Mouse (Mus musculus): ENCODE results near the gene Soat2. TPM values are rescaled to one million over a fixed set of nuclear protein-coding genes. Genes with fewer than 3 reads are reported as not detected.

The Soat2 gene
- total and polyA plus RNA-seq, 2 experiments, result 27.5 to 80.8 TPM

- Histone ChIP-seq H3K27me3 (ENCODE audit: control insufficient read depth, insufficient read depth, low read length) (no peaks in the 10 kb centered on the region), H3K36me3 (ENCODE audit: control insufficient read depth, insufficient read depth, low read length) (peaks cover 84% of the 10 kb centered on the region), H3K4me1 (ENCODE audit: control insufficient read depth, insufficient read depth, low read length) (peaks cover 13% of the 10 kb centered on the region), H3K79me2 (ENCODE audit: control insufficient read depth, insufficient read depth, low read length) (0 out of 2 replicates have a peak, but pooled peaks cover 2% of the 10 kb centered on the region), H3K9ac (ENCODE audit: low read depth, low read length) (no peak overlapping the region), H3K27ac (replicated peaks; ENCODE audit: insufficient read depth, low read depth, low read length) (no peak overlapping the region), H3K4me3 (ENCODE audit: insufficient read depth, low read depth, low read length) (no peak overlapping the region)
- 96% methylated on average over 6 of the region's 6 CpGs for WGBS
- no peak for TF ChIP-seq POLR2A (IDR thresholded peaks at IDR 0.05; ENCODE audit: extremely low read depth, insufficient read depth, low read length)
- no peak for TF ChIP-seq CTCF (IDR thresholded peaks at IDR 0.05; ENCODE audit: low read depth, low read length)
- no peak for DNase-seq (ENCODE audit: extremely low read depth, low read depth, low spot score)
Observed at GRCm38 (mm10) chr15:102112181-102112580, 38.1 kb upstream of the Soat2 start.

GRCm38 (mm10) chr15:102112827-102113226, 37.5 kb upstream of the Soat2 start:
- no peak overlapping the region for H3K27ac ChIP-seq (replicated peaks; ENCODE audit: insufficient read depth, low read depth, low read length)
- no peaks in the 10 kb centered on the region for H3K27me3 ChIP-seq (ENCODE audit: control insufficient read depth, insufficient read depth, low read length)
- H3K36me3 ChIP-seq (ENCODE audit: control insufficient read depth, insufficient read depth, low read length), result peaks cover 78% of the 10 kb centered on the region
- H3K4me3 ChIP-seq (ENCODE audit: insufficient read depth, low read depth, low read length), result no peak overlapping the region
- no peak for TF ChIP-seq POLR2A (IDR thresholded peaks at IDR 0.05; ENCODE audit: extremely low read depth, insufficient read depth, low read length)
- no peak for TF ChIP-seq CTCF (IDR thresholded peaks at IDR 0.05; ENCODE audit: low read depth, low read length)
- no peak overlapping the region for H3K9ac ChIP-seq (ENCODE audit: low read depth, low read length)
- 71% methylated on average over 8 of the region's 8 CpGs for WGBS
- H3K79me2 ChIP-seq (ENCODE audit: control insufficient read depth, insufficient read depth, low read length), result 0 out of 2 replicates have a peak, but pooled peaks cover 2% of the 10 kb centered on the region
- H3K4me1 ChIP-seq (ENCODE audit: control insufficient read depth, insufficient read depth, low read length), result peaks cover 11% of the 10 kb centered on the region
- DNase-seq (ENCODE audit: extremely low read depth, low read depth, low spot score), result no peak

DNA sequence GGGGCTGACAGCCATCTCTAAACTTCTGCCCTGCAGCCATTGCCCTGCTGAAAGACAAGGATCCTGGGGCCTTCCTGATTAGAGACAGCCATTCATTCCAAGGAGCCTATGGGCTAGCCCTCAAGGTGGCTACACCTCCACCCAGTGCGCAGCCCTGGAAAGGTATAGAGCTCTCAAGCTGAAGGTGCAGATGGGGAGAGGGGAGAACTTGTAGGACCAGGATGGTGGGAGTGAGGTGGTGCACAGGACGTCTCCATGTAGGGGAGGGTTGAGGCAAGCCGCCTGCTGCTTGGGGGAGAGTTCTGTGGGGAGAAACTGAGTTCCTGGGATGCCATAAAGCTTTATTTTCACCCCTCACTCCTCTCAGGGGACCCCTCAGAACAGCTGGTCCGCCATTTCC, 36.7 kb upstream of the Soat2 start:
- Histone ChIP-seq H3K36me3 (ENCODE audit: control insufficient read depth, insufficient read depth, low read length) (peaks cover 69% of the 10 kb centered on the region), H3K4me1 (ENCODE audit: control insufficient read depth, insufficient read depth, low read length) (peaks cover 3% of the 10 kb centered on the region), H3K9ac (ENCODE audit: low read depth, low read length) (no peak overlapping the region), H3K79me2 (ENCODE audit: control insufficient read depth, insufficient read depth, low read length) (0 out of 2 replicates have a peak, but pooled peaks cover 2% of the 10 kb centered on the region), H3K4me3 (ENCODE audit: insufficient read depth, low read depth, low read length) (no peak overlapping the region), H3K27ac (replicated peaks; ENCODE audit: insufficient read depth, low read depth, low read length) (no peak overlapping the region), H3K27me3 (ENCODE audit: control insufficient read depth, insufficient read depth, low read length) (no peaks in the 10 kb centered on the region)
- no peak for DNase-seq (ENCODE audit: extremely low read depth, low read depth, low spot score)
- TF ChIP-seq CTCF (IDR thresholded peaks at IDR 0.05; ENCODE audit: low read depth, low read length) (no peak), POLR2A (IDR thresholded peaks at IDR 0.05; ENCODE audit: extremely low read depth, insufficient read depth, low read length) (no peak)
- 94% methylated on average over 4 of the region's 4 CpGs for WGBS

DNA sequence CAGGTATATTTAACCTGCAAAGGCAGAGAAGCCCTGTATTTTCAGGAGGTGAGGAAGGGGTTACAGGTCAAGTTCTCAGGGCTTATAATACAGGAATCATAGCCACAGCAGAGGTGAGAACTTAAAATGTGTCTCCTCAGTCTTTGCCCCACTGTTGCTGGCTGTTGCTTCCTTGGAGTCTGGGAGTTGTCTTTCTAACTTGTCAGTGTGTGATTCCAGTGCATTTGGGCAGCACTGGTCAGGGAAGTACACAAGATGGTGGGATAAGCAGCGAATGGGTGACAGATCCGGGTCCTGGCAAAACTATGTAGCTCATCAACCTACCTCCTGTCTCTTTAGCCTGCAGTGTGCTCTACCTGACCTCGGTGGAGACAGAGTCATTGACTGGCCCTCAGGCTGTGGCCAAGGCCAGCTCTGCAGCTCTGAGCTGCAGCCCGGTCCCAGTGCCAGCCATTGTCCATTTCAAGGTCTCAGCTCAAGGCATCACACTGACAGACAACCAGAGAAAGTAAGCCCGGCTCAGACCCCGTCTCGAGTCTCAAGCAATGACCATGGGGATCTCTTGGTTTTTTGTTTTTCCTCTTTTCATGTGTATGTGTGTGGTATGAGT, 35.6 kb upstream of the Soat2 start:
- H3K27ac ChIP-seq (replicated peaks; ENCODE audit: insufficient read depth, low read depth, low read length), result no peak overlapping the region
- DNase-seq (ENCODE audit: extremely low read depth, low read depth, low spot score), result no peak
- peaks cover 61% of the 10 kb centered on the region for H3K36me3 ChIP-seq (ENCODE audit: control insufficient read depth, insufficient read depth, low read length)
- H3K4me1 ChIP-seq (ENCODE audit: control insufficient read depth, insufficient read depth, low read length), result peaks cover 4% of the 10 kb centered on the region
- TF ChIP-seq CTCF (IDR thresholded peaks at IDR 0.05; ENCODE audit: low read depth, low read length) (no peak), POLR2A (IDR thresholded peaks at IDR 0.05; ENCODE audit: extremely low read depth, insufficient read depth, low read length) (no peak)
- WGBS, result 65% methylated on average over 7 of the region's 7 CpGs
- no peak overlapping the region for H3K9ac ChIP-seq (ENCODE audit: low read depth, low read length)
- H3K79me2 ChIP-seq (ENCODE audit: control insufficient read depth, insufficient read depth, low read length), result no peaks in the 10 kb centered on the region
- no peak overlapping the region for H3K4me3 ChIP-seq (ENCODE audit: insufficient read depth, low read depth, low read length)
- no peaks in the 10 kb centered on the region for H3K27me3 ChIP-seq (ENCODE audit: control insufficient read depth, insufficient read depth, low read length)

DNA sequence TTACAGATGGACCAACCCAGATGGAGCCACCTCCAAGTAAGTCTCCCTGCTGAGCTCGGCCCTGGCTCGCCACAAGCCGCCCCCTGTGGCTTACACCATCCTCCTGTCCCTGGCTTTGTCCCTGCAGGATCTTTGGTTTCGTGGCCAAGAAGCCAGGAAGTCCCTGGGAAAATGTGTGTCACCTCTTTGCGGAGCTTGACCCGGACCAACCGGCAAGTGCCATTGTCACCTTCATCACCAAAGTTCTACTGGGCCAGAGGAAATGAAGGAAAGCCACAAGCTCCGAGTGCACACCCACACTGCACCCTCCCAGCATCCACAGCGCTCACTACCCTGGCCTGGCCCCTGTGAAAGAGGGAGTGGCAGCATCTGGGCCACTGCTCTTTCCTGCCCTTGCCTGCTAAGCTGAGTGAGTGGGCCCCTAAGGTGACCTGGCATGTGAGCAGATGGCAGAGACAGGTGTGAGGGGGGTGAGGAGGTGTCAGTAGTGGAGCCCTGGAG, 34.5 kb upstream of the Soat2 start:
- H3K36me3 ChIP-seq (ENCODE audit: control insufficient read depth, insufficient read depth, low read length), result peaks cover 52% of the 10 kb centered on the region
- no peak for TF ChIP-seq CTCF (IDR thresholded peaks at IDR 0.05; ENCODE audit: low read depth, low read length)
- no peak for TF ChIP-seq POLR2A (IDR thresholded peaks at IDR 0.05; ENCODE audit: extremely low read depth, insufficient read depth, low read length)
- H3K9ac ChIP-seq (ENCODE audit: low read depth, low read length), result no peak overlapping the region
- H3K4me3 ChIP-seq (ENCODE audit: insufficient read depth, low read depth, low read length), result no peak overlapping the region
- no peak overlapping the region for H3K27ac ChIP-seq (replicated peaks; ENCODE audit: insufficient read depth, low read depth, low read length)
- DNase-seq (ENCODE audit: extremely low read depth, low read depth, low spot score), result no peak
- H3K4me1 ChIP-seq (ENCODE audit: control insufficient read depth, insufficient read depth, low read length), result peaks cover 4% of the 10 kb centered on the region
- H3K27me3 ChIP-seq (ENCODE audit: control insufficient read depth, insufficient read depth, low read length), result no peaks in the 10 kb centered on the region
- WGBS, result 65% methylated on average over 9 of the region's 9 CpGs
- no peaks in the 10 kb centered on the region for H3K79me2 ChIP-seq (ENCODE audit: control insufficient read depth, insufficient read depth, low read length)

DNA sequence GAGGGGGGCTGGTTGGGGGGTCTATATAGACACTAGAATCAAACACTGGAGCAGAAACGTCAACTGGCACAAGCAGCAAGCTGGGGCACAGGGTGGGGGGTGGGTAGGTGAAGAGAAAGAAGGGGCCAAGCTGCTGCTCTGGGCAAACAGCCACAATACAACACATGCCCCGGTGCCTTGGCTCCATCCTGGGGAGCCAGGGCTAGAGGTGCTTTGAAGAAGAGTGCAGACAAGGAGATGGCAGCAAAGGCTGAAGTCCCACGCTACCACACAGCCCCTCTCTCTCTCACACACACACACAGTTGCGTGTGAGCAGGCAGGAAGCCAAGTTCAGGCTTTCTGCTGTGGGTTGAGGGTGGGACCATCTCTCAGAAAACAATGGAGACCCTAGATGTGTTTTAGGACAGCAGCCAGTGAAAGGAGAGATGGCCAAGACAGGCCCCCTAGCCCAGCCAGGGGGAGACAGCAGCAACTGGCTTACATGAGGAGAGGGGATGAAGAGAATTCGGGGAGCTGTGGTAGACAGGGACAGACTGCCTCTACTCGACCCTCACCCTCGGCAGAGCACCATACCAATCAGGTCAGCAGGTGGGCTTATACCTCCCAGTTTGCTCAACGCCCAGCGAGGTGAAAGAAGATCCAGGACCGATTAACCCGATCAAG, 33.4 kb upstream of the Soat2 start:
- H3K9ac ChIP-seq (ENCODE audit: low read depth, low read length), result no peak overlapping the region
- peaks cover 42% of the 10 kb centered on the region for H3K36me3 ChIP-seq (ENCODE audit: control insufficient read depth, insufficient read depth, low read length)
- H3K4me1 ChIP-seq (ENCODE audit: control insufficient read depth, insufficient read depth, low read length), result peaks cover 4% of the 10 kb centered on the region
- TF ChIP-seq CTCF (IDR thresholded peaks at IDR 0.05; ENCODE audit: low read depth, low read length), result no peak
- TF ChIP-seq POLR2A (IDR thresholded peaks at IDR 0.05; ENCODE audit: extremely low read depth, insufficient read depth, low read length), result no peak
- H3K79me2 ChIP-seq (ENCODE audit: control insufficient read depth, insufficient read depth, low read length), result no peaks in the 10 kb centered on the region
- WGBS, result 67% methylated on average over 11 of the region's 11 CpGs
- no peaks in the 10 kb centered on the region for H3K27me3 ChIP-seq (ENCODE audit: control insufficient read depth, insufficient read depth, low read length)
- no peak overlapping the region for H3K4me3 ChIP-seq (ENCODE audit: insufficient read depth, low read depth, low read length)
- H3K27ac ChIP-seq (replicated peaks; ENCODE audit: insufficient read depth, low read depth, low read length), result no peak overlapping the region
- no peak for DNase-seq (ENCODE audit: extremely low read depth, low read depth, low spot score)
